Mouse (Mus musculus): ENCODE measurements around the gene Anapc16. TPM values are rescaled to one million over a fixed set of nuclear protein-coding genes. Genes with fewer than 3 reads are reported as not detected.

Anapc16 gene
- total RNA-seq (2023) = 51.8 to 63.6 TPM (median 58.5 TPM) in 4 replicates

GRCm38 (mm10) chr10:60002673-60003212 lies at the start of gene Anapc16, which contains the start of gene Ascc1:
Gene Anapc16, minus strand, starts transcription at chr10:60003135.
Gene Ascc1, plus strand, starts transcription at chr10:60002805.

DNA sequence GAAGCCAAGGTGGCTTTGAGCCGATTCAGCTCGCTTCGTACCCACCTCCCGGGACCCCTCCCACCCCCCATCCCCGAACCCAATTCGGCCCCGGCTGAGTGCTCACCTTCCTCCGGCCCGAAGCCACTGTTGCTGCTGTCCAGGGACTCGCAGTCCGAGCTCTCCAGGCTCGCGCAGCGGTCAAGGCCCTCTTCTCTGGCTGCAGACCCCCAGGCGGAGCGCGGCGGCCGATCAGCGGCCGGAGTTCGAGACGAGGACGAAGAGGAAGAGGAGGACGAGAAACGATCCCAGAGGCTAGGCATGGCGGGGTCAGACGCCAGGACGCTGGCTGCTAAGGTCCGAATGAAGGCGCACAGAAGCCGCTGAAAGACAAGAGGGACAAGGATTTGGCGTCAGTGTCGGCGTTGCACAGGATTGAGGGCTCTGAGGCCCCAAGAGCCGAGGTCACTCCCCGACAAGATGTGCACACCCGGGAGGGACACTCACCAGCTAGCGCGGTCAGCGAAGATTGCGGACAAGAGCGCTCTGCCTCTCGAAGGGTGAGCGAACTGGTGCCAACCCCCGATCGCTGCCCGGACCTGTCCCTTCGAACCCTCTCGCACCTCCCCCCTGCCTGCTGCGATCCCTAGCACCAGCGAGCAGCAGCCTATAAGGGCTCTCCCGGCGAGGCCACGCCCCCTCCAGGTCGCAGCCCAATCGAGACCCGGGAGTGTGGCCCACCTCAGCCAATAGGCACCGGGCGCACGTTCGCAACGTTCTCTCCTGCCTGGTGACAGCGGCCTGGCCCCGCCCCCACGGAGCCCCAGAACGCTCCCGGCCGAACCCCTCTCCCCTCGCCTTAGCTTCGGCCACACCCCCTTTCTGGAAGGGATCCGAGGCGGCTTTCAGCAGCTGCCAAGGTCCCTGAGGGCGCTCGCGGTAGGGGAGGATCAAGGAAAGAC lies 51.5 kb downstream of the Anapc16 start, which contains the start of gene Ddit4:
Gene Ddit4, minus strand, starts transcription at position 624 of the 941 bp plus-strand sequence.

Other genes starting within 250 kb of the Anapc16 start
- 43.7 to 47.0 TPM (median 44.7 TPM) in 4 replicates for gene Dnajb12, start 123.6 kb downstream of the Anapc16 start, total RNA-seq (2023)
- gene Ddit4, start 51.3 kb downstream of the Anapc16 start, total RNA-seq (2023) = 21.2 to 22.9 TPM (median 21.4 TPM) in 4 replicates
- 15.9 to 21.6 TPM (median 17.8 TPM) in 4 replicates for gene Ascc1, start 330 bp downstream of the Anapc16 start, total RNA-seq (2023)
- 0.55 to 1.2 TPM (median 0.92 TPM) in 4 replicates for gene Spock2, start 103.1 kb upstream of the Anapc16 start, total RNA-seq (2023)
- gene Chst3, start 216.1 kb upstream of the Anapc16 start, total RNA-seq (2023) = 129 to 156 TPM (median 134 TPM) in 4 replicates